Mouse (Mus musculus) c-Kit-positive CD71-negative TER-119-negative erythroid progenitor cells, embryonic 14.5 days (primary cell): Measurements from ENCODE around the gene Cnih3.

Experiments
- DNase-seq: peaks from one replicate; pipeline ENCODE4 v3.0.0-alpha.2; 2013; ENCODE audit warnings: low read depth

The Cnih3 gene

DNA sequence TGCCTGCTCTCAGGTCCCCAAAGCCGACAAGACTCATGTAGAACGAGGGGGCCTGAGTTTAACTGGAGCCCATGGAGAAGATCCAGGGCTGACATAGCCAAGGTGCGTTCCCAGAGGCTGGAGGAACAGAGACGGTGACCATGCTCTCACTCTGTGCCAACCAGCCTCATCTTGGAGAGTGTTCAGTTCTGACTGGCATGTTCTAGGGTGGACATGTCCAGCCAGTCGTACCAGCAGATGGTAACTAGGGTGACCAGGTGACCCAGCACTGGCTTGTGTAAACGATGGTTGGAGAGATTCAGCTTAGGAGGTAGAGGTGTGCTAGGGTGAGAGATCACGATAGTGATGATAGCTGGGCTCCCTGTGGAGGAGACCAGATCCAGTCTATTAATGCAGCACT is 50.6 kb downstream of the Cnih3 start:
- no peak for DNase-seq

DNA sequence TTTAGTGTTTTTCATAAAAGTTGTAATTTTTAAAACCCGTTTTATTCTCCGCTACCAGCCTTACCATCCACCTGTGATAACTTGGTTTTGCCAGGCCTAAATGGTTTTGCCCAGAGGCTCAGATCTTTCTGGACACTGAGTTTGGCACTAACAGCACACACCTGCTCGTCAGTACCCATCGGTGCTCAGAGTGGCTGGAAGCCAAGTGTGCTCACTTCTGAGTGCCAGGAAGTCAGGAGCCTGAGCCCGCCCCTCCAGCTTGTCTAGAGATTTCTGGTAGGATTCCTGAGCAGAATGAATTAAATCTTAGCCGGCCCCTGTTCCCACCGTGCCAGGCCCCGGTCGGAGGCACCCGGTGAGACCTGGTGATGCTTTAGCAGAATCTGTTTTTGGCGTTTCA is 54.9 kb downstream of the Cnih3 start:
- DNase-seq = no peak

DNA sequence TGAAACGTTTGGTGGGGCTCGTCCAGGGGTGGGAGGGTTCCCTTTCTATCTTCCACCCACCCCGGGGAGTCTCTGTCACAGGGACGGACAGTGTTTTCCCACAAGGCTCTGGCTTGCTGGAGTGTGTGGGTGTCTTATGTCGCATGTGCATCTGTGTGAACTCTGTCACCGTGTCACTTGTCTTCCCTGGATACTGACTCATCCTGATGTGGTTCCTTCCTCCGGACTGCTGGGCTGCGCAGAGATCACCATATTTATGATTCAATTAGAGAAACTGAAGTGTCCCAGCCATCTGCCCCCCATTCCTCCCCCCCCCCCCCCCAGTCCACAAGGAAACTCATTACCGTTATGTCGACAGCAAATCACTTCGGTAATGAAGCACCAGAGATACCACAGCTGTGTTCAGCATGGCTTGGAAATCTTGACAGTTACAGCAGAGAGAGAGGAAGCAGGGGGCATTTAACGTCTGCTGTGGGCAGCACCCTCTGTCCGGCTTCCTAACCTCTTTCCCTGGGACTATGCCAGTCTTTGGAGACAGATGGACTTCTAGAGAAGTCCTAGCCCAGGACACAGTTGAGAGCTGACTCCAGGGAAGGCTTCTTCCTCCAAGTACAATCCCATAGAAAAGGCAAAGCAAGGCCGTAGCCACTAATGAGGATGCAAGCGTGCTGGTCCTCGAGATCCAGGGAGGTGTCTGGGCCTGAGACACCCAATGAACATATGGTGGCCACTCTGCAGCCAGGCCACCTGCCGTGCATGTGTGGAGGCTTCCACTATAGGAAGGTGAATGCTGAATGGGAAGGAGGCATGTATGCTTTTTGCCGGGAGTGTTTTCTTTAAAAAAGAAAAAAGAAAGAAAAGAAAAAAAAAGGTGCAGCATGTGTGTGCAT is 55.9 kb downstream of the Cnih3 start:
- DNase-seq = no peak

DNA sequence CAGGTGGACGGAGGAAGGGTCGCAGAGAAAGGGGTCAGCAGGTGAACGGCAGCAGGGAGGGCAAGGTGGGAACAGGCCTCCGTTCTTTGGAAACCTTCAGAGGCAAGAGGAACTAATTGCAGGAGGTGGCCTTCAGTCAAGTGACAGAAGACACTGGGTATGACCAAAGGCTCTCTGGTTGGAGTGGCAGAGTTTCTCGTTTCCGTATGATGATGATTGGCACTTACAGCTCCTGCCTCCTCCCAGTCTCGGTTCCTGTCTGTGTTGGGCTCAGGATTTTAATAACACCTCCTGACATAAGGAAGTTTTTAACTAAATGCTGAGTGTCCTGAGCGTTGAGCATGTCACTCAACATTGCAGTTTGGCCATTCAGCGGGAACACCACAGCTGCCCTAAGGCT is 57.3 kb downstream of the Cnih3 start:
- DNase-seq = no peak

DNA sequence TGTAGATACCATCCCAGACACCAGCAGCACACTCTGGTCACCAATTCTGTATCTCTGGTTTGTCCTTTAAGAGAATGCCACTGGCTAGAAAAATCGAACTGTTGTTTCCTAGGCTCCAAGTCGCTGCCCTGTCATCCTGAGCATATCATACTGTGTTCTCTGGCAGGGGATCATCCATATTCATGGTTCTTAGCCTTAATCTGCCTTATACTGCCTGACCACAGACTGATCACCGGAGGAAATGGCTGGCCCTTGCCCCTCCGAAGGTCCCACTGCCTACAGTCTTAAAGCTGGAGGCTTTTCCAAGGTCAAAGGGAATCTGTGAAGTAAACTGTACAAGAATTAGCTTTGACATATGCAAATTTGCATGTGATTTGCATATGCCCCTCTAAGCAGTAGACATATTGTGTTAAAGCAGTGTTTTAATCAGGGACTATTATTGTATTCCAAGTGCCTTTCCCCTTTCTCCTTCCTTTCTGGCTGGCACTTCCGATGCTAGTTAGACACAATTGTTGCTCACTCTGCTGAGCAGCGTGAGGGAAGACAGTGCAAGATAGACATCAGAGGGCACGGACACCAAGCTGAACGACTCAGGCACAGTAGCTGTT is 58.3 kb downstream of the Cnih3 start:
- no peak for DNase-seq

DNA sequence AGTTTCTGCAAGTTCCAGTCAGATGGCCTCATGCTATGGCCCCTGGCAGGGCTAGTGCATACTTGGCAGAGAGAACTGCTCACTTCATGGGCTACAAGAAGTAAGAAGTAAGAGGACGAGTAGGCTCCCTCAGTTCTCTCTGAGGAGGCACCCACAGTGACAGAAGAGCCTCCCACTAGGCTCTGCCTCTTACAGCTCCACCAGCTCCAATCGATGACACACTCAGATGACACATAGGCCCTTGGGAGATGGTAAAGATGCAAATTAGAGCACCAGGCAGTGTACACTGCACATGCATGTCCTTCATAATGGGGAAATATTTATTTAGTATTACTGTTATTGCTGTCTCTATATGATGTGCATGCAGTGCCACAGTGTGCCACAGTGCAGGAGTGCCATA is 62.6 kb downstream of the Cnih3 start:
- DNase-seq = peak; percentile 6

DNA sequence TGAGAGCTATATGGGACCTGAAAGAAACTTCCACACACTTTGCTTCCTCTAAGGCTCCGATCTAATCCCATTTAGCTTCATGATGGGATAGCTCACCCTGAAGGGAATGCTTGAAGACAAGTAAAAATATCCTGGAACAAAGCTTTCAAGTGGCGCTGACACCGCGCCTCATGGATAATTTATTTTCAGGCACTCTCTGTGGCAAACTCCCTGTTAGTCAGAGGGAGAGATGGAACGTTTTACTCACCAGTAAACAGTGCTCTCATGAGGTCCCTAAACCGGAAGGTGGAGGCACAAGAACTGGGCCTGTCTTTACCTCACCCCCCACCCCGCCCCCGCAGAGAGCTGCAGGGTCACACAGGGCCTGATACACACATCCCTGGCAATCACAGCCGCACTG is 64.4 kb downstream of the Cnih3 start:
- DNase-seq = no peak

DNA sequence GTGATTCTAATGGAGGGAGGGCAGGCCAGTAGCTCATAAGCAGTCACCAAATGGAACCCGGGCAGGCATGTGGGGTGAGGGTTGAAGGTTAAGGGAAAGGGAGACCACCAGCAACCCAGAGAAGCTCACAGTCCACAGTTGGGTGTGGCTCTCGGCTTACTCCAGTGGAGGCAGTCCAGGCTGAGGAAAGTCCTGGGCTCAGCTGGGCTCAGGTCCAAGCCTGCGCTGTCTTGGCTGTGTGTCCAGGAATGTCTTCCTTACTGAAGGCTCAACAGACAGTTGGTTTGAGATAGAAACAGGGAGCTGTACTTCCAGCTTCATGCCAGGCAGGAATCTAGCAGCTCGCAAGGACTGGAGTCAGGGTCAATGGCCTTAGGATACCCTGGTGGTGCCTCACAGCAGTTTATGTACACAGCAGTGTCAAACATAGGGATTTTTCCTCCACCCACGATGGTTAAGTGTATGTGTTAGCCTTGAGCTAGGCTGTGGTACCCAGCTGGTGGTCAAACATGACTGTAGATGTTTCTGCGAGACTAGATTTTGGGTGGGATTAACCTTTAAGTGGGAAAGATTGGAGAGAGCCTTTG is 65.6 kb downstream of the Cnih3 start:
- no peak for DNase-seq

DNA sequence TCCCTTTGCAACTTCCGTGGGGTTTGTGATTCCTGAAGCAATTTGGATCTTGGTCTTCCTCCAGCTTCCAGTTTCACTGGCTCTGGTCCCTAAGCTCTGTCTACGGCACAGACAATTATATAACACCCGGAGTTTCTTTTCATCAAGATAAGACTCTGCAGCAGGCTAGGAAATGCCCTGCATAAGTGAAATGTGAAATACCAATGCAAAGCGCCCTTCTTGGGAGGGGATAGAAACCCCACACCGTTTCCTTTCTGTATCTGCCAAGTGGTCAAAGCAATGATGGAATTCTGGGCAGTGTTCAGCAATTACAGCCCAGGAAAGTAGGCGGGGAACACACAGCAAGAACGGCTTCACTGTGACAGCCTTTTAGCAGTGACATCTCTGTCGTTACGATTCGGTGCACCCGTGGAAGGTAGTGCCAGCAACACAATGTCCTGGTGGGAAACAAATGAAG is 67.7 kb downstream of the Cnih3 start:
- DNase-seq = no peak

DNA sequence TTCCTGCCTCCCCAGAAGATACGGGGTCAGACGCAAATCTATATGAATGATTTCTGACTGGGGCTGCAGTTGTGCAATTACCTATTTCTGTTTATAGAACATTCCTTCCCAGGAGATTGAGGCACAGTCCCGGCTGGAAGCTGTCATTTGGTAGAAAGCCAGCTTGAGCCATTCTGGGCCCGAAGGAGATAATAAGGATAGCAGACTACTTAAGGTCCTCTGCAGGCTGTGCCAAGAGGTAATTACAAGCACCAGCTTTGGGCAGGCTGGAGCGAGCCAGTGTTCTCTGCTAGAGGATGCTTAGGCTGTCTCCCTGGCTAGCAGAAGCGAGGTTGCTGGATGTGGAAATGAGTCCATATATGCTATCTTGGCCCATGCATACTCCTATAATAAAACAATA is 70.4 kb downstream of the Cnih3 start:
- no peak for DNase-seq

DNA sequence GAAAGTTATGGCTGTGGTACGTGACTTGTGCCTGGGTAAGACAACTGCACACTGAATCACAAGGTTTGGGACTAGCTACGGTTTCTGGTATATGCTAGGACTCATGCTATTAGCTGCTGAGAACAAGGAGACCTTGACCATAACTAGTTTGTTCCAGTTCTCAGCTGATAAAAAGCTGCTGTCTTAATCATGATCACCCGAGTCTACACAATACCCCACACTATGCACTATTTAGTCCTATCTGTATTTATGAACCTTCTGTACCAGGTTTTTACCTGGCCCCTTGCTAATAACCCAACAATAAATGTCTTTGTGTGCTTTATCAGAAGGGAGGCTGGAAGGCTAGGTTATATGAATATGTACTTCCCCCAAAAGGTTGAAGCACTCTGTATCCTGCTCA is 72.5 kb downstream of the Cnih3 start:
- DNase-seq = no peak

DNA sequence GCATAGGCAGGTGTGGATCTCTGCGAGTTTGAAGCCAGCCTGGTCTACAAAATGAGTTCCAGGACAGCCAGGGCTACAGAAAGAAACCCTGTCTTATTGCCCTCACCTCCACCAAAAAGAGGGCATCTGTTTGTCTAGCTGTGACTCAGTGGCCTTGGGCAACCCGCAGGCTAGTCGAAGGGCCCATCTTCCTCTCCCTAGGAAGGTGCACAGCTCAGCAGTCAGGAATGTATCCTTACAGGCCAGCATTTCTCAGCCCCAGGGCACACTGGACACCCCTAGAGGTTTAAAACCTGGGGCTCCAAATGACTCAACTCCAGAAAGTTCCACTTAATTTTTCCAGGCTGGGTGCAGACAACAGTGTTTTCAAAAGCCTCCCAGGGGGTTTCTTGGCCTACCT is 73.0 kb downstream of the Cnih3 start:
- DNase-seq = no peak

DNA sequence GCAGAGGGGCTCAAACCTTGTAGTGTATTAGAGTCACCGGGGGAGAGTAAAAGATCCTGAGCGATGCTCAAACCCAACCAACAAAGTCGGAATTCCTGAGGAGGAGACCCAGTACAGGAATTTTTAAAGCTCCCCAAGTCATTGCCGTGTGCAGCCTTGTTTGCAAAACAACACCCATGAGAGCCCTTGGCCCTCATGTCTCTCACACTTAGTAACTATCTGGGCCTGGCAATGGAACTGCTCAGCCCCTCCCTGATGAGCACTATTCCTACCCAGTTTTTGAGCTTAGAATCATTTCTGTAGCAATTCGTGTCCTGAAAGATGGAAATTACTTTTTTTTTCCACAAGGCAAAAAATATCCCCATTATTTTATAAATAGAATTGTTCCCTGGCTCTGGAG is 74.0 kb downstream of the Cnih3 start:
- DNase-seq = no peak

DNA sequence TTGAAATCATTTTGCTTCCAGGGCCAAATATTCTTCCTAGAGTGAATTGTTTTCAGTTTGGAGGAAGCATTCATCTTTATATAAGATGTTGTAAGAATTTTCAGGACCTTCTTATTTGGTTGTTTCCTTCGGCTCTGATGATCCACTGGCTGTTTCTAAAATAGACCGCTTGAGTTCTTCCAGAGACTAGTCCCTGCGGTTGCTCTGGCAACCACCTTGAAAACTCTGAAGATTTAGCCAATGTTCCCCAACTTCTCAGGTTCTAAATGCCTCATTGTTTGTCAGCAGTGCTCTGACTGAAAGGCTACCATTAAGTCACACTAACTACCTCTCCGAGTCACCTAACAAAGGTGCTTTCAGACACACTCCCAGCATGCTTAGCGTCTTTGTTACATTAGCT is 80.8 kb downstream of the Cnih3 start:
- no peak for DNase-seq

DNA sequence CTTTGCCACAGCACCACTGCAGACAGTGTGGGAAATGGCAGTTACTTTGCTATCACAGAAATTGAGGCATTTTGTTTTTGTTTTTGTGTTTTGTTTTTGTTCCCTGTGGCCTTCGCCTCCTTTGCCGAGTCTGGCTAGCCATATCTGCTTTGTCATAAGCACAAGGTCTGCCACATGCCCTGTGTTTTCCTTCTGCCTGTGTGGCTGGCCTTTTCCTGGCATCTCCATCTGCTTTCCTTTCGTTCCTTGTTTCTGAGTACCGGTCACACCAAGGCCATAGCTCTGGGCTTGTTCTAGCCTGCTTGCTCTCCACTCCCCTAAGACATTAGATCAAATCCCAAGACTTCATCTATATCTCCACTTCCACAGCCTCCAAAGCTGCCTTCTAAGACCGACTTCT is 83.0 kb downstream of the Cnih3 start:
- DNase-seq = no peak

DNA sequence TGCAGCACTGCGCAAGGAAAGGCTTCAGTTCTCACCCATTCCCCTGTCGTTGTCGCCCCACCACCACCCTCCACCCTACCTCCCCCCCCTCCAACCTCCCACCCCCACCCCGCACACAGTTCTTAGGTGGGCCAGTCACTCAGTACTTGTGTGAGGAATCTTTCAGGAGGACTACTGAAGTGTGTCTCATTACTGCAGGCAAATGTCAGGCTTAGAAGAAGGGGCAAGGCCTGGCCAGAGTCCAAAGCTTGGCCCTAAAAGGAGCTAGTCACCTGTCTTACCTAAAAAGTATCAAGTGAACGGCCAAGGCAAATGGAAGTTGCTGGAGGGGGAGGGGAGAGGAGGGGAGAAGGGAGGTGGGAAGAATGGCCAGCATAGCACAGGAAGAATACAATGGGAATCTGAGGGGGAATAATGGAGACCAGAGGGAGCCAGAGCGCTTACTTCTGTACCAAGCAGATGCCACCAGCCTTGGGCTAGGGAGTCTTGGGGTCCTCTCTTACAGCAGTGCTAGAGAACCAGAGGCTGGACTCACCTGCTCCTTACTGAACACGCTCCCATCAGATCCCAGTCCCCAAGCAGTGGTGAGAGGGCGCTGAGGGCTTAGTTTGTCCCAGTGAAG is 88.7 kb downstream of the Cnih3 start:
- no peak for DNase-seq

DNA sequence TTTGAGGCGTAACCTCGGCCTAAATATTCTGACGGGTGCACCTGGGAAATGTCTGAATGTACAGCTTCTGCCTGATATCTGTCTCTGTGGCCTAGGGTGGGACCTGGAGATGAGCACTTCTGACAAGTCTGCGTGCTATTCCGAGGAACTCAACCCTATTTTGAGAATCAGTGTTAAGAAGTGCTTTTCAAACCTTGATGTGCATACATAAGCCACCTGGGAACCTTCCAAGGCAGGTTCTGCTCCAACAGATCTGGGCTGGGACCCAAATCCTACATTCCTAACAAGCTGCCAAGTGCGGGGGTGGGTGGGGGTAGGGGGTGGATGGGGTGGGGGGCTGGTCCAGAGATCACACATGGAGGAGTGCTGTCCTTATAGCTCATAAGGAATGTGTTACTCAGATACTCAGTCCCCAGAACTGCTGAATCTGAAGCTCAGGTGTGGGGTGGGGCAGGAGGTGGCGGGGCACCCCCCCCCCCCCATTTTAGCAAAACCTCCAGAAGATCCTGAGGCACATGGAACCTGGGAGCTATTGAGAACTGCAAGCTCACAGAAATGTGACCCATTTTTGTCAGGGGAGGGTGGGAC is 89.3 kb downstream of the Cnih3 start:
- no peak for DNase-seq

DNA sequence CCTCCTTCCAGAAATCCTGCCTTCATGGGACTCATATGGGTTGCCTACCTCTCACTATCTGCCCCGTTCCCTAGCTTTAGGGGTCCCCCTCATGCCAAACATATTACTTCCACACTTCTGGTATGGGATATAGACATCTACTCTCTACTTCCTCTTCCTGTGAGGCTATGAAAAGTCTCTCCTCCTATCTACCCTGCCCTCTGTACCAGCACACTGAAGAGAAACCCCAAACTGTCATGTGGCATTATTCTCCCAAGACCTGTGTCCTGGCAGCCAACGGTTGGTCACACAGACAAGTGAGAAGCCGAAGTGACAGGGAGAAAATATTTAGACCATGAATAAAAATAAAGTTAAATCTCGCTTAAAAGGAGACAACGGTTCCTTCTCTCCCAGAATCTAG is 92.6 kb downstream of the Cnih3 start:
- peak; percentile 19 for DNase-seq

DNA sequence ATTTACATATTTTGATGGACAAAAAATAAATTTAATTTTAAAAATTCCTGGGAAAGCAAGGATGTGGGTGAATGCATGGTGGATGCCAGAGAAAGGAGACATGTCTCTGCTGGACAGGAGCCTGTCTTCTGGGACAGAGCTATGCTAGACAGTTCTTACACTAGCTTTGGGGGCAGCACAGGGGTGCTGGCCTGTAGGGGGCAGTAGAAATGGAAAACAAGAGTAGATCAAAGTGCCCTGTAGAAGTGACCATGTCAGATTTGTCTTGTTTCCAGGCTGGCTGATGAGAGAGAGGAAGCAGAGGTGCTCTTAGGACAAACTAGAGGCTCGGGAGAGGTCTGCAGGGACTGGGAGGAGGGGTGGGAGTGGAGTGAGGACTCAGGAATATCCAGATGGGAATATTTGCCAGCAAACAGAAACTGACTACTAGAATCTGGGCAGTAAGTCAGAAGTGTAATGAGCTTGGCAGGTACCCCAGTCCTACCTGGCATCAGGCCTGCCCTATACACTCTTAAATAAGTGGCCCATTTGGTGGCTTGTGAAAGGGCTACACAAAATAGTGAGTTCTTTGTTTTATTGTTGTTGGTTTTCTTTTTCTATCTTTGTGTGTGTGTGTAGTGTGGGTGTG is 93.3 kb downstream of the Cnih3 start:
- DNase-seq = no peak

DNA sequence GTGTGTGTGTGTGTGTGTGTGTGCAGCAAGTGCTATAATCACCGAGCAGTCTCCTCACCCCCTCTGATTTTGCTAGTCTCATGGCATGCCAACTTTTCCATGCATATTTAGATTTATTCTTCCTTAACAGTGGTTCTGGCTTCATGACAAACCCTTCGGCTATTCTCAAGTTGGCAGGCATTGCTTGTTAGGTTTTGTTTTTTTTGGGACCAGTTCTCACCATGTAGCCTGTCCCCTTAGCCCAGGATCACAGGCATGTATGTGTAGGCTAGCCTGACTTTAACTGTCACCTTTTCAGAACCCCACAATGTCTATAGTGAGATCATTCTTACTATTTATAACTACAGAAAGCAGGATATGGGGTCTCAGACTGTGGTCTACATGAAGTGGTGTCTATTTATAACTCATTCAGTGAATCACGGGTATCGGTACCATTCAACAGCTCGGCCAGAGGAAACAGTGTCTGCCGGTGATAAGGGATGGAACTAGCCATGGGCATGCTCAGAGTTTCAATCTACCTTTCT is 94.2 kb downstream of the Cnih3 start:
- peak; percentile 31 for DNase-seq

DNA sequence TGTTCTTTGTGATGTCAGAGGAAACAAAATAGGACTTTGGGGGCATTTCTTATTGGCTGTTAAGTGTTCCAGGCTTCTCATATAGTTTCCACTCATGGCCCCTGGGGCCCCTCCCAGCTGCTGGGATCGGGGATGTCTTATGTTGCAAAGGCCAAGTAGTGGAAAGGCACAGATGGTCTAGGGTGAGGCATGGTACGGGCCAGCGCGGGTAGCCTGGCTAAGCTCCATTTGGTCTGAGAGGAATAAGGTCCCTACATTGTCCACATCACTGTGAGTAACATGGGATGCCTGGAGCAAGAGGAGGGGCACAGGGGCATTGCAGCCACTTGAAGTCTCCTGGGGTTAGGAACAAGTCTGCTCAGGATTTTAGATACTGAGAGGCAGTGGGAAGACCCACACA is 95.1 kb downstream of the Cnih3 start:
- DNase-seq = no peak

DNA sequence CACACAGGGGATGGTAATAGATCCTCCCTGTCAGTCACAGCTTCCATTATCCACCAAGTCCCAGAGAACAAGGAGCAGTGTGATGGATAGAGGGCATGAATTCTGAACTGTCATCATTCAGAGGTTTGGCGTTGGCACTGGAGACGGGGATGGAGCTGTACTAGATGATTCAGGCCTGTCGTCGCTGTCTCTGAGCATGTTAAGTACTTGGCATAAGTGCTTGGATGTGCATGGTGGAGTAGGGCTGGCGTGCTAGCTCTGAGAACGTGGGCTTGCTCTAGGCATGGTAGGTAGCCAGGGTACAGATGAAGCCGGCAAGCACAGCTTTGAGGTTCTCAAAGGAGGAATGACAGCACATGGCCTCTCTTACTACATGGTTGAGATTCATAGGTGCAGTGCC is 95.6 kb downstream of the Cnih3 start:
- no peak for DNase-seq
